Mouse (Mus musculus) left cerebral cortex, postnatal 25 days (tissue): ENCODE results near the gene Mrpl22. TPM values are rescaled to one million over a fixed set of nuclear protein-coding genes. Genes with fewer than 3 reads are reported as not detected.

Experiments
- DNase-seq, 2 experiments: peaks; one replicate each; pipeline ENCODE4 v3.0.0; 2022; ENCODE audit warnings: low spot score in 2 of 2, mixed read lengths in 1 of 2
- intact Hi-C: fragments of 180-260 bp; cut with DNase I; formaldehyde crosslinking; loops from one replicate; pipeline ENCODE4 v1.15.1; 2025
- total RNA-seq, 2 experiments: library from RNA; stranded (reverse); gene quantifications; 2 replicates each; pipeline ENCODE4 v1.2.3; 2021

Mrpl22 gene
- total RNA-seq: 10 to 100 TPM; 33.9 to 35.5 TPM

- intact Hi-C loops: no loop called here
- peak; percentile 97 for DNase-seq
These were observed at the start of gene Mrpl22 for GRCm38 (mm10) chr11:58171459-58172091. Gene Mrpl22 (plus strand): TSS chr11:58171661.

GRCm38 (mm10) chr11:58123711-58124110 is 47.8 kb upstream of the Mrpl22 start:
- intact Hi-C loops: no loop called here
- no peak for DNase-seq

GRCm38 (mm10) chr11:58125021-58125420 is 46.4 kb upstream of the Mrpl22 start:
- intact Hi-C loops: no loop called here
- DNase-seq: no peak

GRCm38 (mm10) chr11:58126397-58127160 is 44.9 kb upstream of the Mrpl22 start:
- intact Hi-C loops: no loop called here

GRCm38 (mm10) chr11:58127544-58127943 is 43.9 kb upstream of the Mrpl22 start:
- intact Hi-C loops: no loop called here
- no peak for DNase-seq

More at GRCm38 (mm10) chr11:58126397-58127160, 44.9 kb upstream of the Mrpl22 start:
- DNase-seq: peak in 1 of 2 experiments; percentile 45

GRCm38 (mm10) chr11:58129302-58129843 is 42.1 kb upstream of the Mrpl22 start:
- intact Hi-C loops: no loop called here
- no peak for DNase-seq

GRCm38 (mm10) chr11:58132026-58132425 is 39.4 kb upstream of the Mrpl22 start:
- intact Hi-C loops: no loop called here

GRCm38 (mm10) chr11:58134869-58135268 is 36.6 kb upstream of the Mrpl22 start:
- intact Hi-C loops: no loop called here
- DNase-seq: no peak

More at GRCm38 (mm10) chr11:58132026-58132425, 39.4 kb upstream of the Mrpl22 start:
- DNase-seq: no peak

- intact Hi-C loops: no loop called here
- no peak for DNase-seq
These were observed 36.2 kb upstream of the Mrpl22 start for GRCm38 (mm10) chr11:58135296-58135695.

- peak in 1 of 2 experiments; percentile 8 for DNase-seq
- intact Hi-C loops: no loop called here
These were observed 34.8 kb upstream of the Mrpl22 start for GRCm38 (mm10) chr11:58136677-58137076.

- no peak for DNase-seq
- intact Hi-C loops: no loop called here
These were observed 32.6 kb upstream of the Mrpl22 start for GRCm38 (mm10) chr11:58138821-58139220.

GRCm38 (mm10) chr11:58139466-58139865 is 32.0 kb upstream of the Mrpl22 start:
- intact Hi-C loops: no loop called here
- no peak for DNase-seq

- DNase-seq: peak; percentile 31 to 86
- intact Hi-C loops: no loop called here
These were observed 27.6 kb upstream of the Mrpl22 start for GRCm38 (mm10) chr11:58143704-58144426.

GRCm38 (mm10) chr11:58146241-58146640 is 25.2 kb upstream of the Mrpl22 start:
- intact Hi-C loops: no loop called here
- DNase-seq: no peak

GRCm38 (mm10) chr11:58155458-58155857 is 16.0 kb upstream of the Mrpl22 start:
- intact Hi-C loops: no loop called here
- no peak for DNase-seq

GRCm38 (mm10) chr11:58156871-58157270 is 14.6 kb upstream of the Mrpl22 start:
- intact Hi-C loops: no loop called here
- no peak for DNase-seq

GRCm38 (mm10) chr11:58165072-58165471 is 6.4 kb upstream of the Mrpl22 start:
- intact Hi-C loops: no loop called here
- DNase-seq: no peak

- intact Hi-C loops: no loop called here
- no peak for DNase-seq
These were observed 3.7 kb upstream of the Mrpl22 start for GRCm38 (mm10) chr11:58167822-58168166.

- intact Hi-C loops: no loop called here
- DNase-seq: peak; percentile 85 to 86
These were observed 3.1 kb upstream of the Mrpl22 start, which contains the start of gene Gemin5 for GRCm38 (mm10) chr11:58168167-58168915. Gene Gemin5 (minus strand): TSS chr11:58168539.
